Mouse (Mus musculus) adrenal gland, adult 2 months (tissue): ENCODE results near the gene Ift27. TPM values are rescaled to one million over a fixed set of nuclear protein-coding genes. Genes with fewer than 3 reads are reported as not detected.

Experiments
- DNase-seq: peaks from one replicate; pipeline ENCODE4 v3.0.0; 2021
- long read RNA-seq: library from polyadenylated mRNA; stranded (forward); transcript quantifications from one replicate; pipeline ENCODE4 v2.0.0, GENCODE M21; 2021
- polyA plus RNA-seq: library from polyadenylated mRNA; depleted of rRNA; stranded (reverse); fragments of >200 nt; gene quantifications from 2 replicates; pipeline ENCODE4 v1.2.3, GENCODE M21; 2012; rRNA removed
- total RNA-seq, 2 experiments: library from RNA; stranded (reverse); gene quantifications; 2 replicates each; pipeline ENCODE4 v1.2.3; 2021

Ift27 gene
- total RNA-seq (10 to 100 TPM; 10.4 to 16.4 TPM), polyA plus RNA-seq (50.0 and 65.5 TPM in 2 replicates)
- long read RNA-seq, transcript Ift27-201 (7 exons, 1,013 nt) = major isoform, 16 of 18 reads
- long read RNA-seq, partial matches to known transcripts = 0 of 18 reads
- long read RNA-seq, other reads (novel, unspliced or antisense) = 2 of 18 reads

GRCm38 (mm10) chr15:78173972-78174886 lies at the start of gene Ift27:
Gene Ift27 (minus strand): TSS chr15:78174107.
- peak; percentile 99 for DNase-seq

GRCm38 (mm10) chr15:78215269-78215668 lies 41.4 kb upstream of the Ift27 start:
- DNase-seq = peak; percentile 13

GRCm38 (mm10) chr15:78211367-78211766 lies 37.5 kb upstream of the Ift27 start:
- no peak for DNase-seq

GRCm38 (mm10) chr15:78210203-78210602 lies 36.3 kb upstream of the Ift27 start:
- no peak for DNase-seq

GRCm38 (mm10) chr15:78206312-78206711 lies 32.4 kb upstream of the Ift27 start, which contains the start of gene Pvalb:
Gene Pvalb (minus strand): TSS chr15:78206400.
- DNase-seq = no peak

GRCm38 (mm10) chr15:78205192-78205591 lies 31.3 kb upstream of the Ift27 start:
- peak; percentile 43 for DNase-seq

GRCm38 (mm10) chr15:78204053-78204847 lies 30.3 kb upstream of the Ift27 start:
- DNase-seq = peak; percentile 58

GRCm38 (mm10) chr15:78195096-78195880 lies 21.4 kb upstream of the Ift27 start:
- no peak for DNase-seq

- DNase-seq = no peak
Measured at GRCm38 (mm10) chr15:78194320-78194719, 20.4 kb upstream of the Ift27 start.

GRCm38 (mm10) chr15:78189636-78190035 lies 15.7 kb upstream of the Ift27 start:
- no peak for DNase-seq

- no peak for DNase-seq
Measured at GRCm38 (mm10) chr15:78188546-78188945, 14.6 kb upstream of the Ift27 start.

GRCm38 (mm10) chr15:78186906-78187305 lies 13.0 kb upstream of the Ift27 start:
- peak; percentile 62 for DNase-seq

- no peak for DNase-seq
Measured at GRCm38 (mm10) chr15:78185609-78186008, 11.7 kb upstream of the Ift27 start.

GRCm38 (mm10) chr15:78184855-78185254 lies 10.9 kb upstream of the Ift27 start:
- peak; percentile 46 for DNase-seq

- no peak for DNase-seq
Measured at GRCm38 (mm10) chr15:78181701-78182405, 7.9 kb upstream of the Ift27 start.

GRCm38 (mm10) chr15:78179775-78180174 lies 5.9 kb upstream of the Ift27 start:
- no peak for DNase-seq

- DNase-seq = peak; percentile 91
Measured at GRCm38 (mm10) chr15:78178397-78178796, 4.5 kb upstream of the Ift27 start.

GRCm38 (mm10) chr15:78177257-78177656 lies 3.4 kb upstream of the Ift27 start:
- no peak for DNase-seq

GRCm38 (mm10) chr15:78174887-78175245 lies 959 bp upstream of the Ift27 start:
- DNase-seq = no peak

GRCm38 (mm10) chr15:78172899-78173817 lies 749 bp downstream of the Ift27 start:
- no peak for DNase-seq
